In the genomic region with DNA sequence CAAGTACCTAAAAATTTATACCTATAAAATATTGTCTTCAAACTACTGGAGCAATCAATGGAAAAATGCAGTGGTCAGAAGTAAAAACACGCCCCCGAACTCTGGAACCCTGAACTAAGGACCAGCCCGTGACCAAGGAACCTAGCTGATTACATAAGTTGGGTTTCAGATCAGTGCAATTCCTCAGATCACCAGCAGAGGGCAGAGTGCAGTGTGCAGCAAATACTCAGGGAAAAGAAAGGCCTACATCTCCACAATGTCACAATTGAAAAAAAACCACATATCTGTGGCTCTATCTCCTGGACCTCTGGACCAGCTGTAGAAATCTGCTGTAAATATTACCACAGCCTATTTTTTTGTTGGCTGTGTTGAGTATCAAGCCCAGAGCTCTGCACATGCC, we compare ENCODE assay signal across 8 mouse cellular contexts. TPM values are rescaled to one million over a fixed set of nuclear protein-coding genes. Genes with fewer than 3 reads are reported as not detected.
DNase-seq lines count a peak whose midpoint lies in the region; ATAC-seq and TF ChIP-seq lines count a peak whose summit lies in the region.

No protein-coding gene starts in this region.

- peak; percentile 96 for TF ChIP-seq CTCF in hindbrain, postnatal 0 days (IDR thresholded peaks at IDR 0.05; ENCODE audit: low read depth)
- TF ChIP-seq CTCF in stomach, postnatal 0 days (IDR thresholded peaks at IDR 0.05; ENCODE audit: low read depth), result peak; percentile 97

- no peak overlapping the region for H3K27ac ChIP-seq in hindbrain, embryonic 10.5 days
- no peak overlapping the region for H3K27ac ChIP-seq in hindbrain, embryonic 16.5 days (ENCODE audit: low read depth, low read length)
- H3K27ac ChIP-seq in embryonic facial prominence, embryonic 14.5 days (replicated peaks; ENCODE audit: low read depth, low read length), result no peak overlapping the region
- H3K27ac ChIP-seq in hindbrain, postnatal 0 days, result no peak overlapping the region
- H3K27ac ChIP-seq in stomach, postnatal 0 days (replicated peaks), result no peak overlapping the region

- H3K27me3 ChIP-seq in hindbrain, embryonic 10.5 days (ENCODE audit: insufficient read depth, poor library complexity, severe bottlenecking), result no peaks in the 10 kb centered on the region
- no peaks in the 10 kb centered on the region for H3K27me3 ChIP-seq in hindbrain, embryonic 16.5 days (replicated peaks; ENCODE audit: control insufficient read depth, insufficient read depth, low read length)
- H3K27me3 ChIP-seq in embryonic facial prominence, embryonic 14.5 days (replicated peaks; ENCODE audit: control insufficient read depth, insufficient read depth, low read length), result no peaks in the 10 kb centered on the region
- H3K27me3 ChIP-seq in hindbrain, postnatal 0 days (ENCODE audit: insufficient read depth, low read length), result no peaks in the 10 kb centered on the region
- H3K27me3 ChIP-seq in stomach, postnatal 0 days (ENCODE audit: control insufficient read depth, insufficient read depth, low read length), result no peaks in the 10 kb centered on the region

- intact Hi-C loops in left cerebral cortex, postnatal 25 days (cut with DNase I), result loop anchor here (5.0 to 10.0 kb wide), 2 partner anchors 65 to 372 kb away; a partner anchor contains a TSS

- ATAC-seq in hindbrain, embryonic 16.5 days, result no peak
- no peak for ATAC-seq in embryonic facial prominence, embryonic 14.5 days (ENCODE audit: low read depth)
- no peak for ATAC-seq in hindbrain, postnatal 0 days
- ATAC-seq in stomach, postnatal 0 days (ENCODE audit: low FRiP score, low TSS enrichment), result 0 out of 2 replicates have a peak, but pooled peaks have one; percentile 32

- DNase-seq in hindbrain, embryonic 10.5 days (ENCODE audit: low spot score), result peak; percentile 78
- DNase-seq in adrenal gland, postnatal 4 days (ENCODE audit: low spot score in 2 of 2), result peak; percentile 35 to 53
- DNase-seq in embryonic facial prominence, embryonic 14.5 days (ENCODE audit: low spot score), result peak; percentile 76
- DNase-seq in hindbrain, postnatal 0 days (ENCODE audit: low spot score), result peak; percentile 90
- DNase-seq in left cerebral cortex, postnatal 25 days (ENCODE audit: low spot score in 2 of 2), result peak; percentile 84 to 89
- peak; percentile 64 to 72 for DNase-seq in natural killer cell, adult 2 months (ENCODE audit: low spot score in 2 of 2)
- peak; percentile 75 for DNase-seq in stomach, postnatal 0 days (ENCODE audit: low spot score)

- WGBS in hindbrain, embryonic 10.5 days, result 48% methylated on average over 3 of the region's 3 CpGs
- WGBS in hindbrain, embryonic 16.5 days, result 41% methylated on average over 3 of the region's 3 CpGs
- 33% methylated on average over 3 of the region's 3 CpGs for WGBS in embryonic facial prominence, embryonic 14.5 days
- 31% methylated on average over 3 of the region's 3 CpGs for WGBS in hindbrain, postnatal 0 days
- 23% methylated on average over 3 of the region's 3 CpGs for WGBS in stomach, postnatal 0 days

- peaks cover 54% of the 10 kb centered on the region for H3K36me3 ChIP-seq in hindbrain, embryonic 10.5 days
- H3K36me3 ChIP-seq in hindbrain, embryonic 16.5 days (ENCODE audit: control insufficient read depth, insufficient read depth, low read length), result peaks cover 17% of the 10 kb centered on the region
- peaks cover 57% of the 10 kb centered on the region for H3K36me3 ChIP-seq in embryonic facial prominence, embryonic 14.5 days (ENCODE audit: control insufficient read depth, insufficient read depth, low read length)
- peaks cover 13% of the 10 kb centered on the region; the same call in 1 of the 2 replicates for H3K36me3 ChIP-seq in hindbrain, postnatal 0 days (ENCODE audit: insufficient read depth, low read length)
- H3K36me3 ChIP-seq in stomach, postnatal 0 days (ENCODE audit: control insufficient read depth, insufficient read depth, low read length), result peaks cover 10% of the 10 kb centered on the region; the same call in 1 of the 2 replicates

- H3K4me2 ChIP-seq in hindbrain, embryonic 16.5 days (ENCODE audit: low read length), result no peak overlapping the region
- H3K4me2 ChIP-seq in embryonic facial prominence, embryonic 14.5 days (ENCODE audit: low read depth, low read length), result no peak overlapping the region
- no peak overlapping the region for H3K4me2 ChIP-seq in hindbrain, postnatal 0 days (ENCODE audit: low read depth, low read length)
- no peak overlapping the region for H3K4me2 ChIP-seq in stomach, postnatal 0 days (replicated peaks; ENCODE audit: low read depth)

- TF ChIP-seq EP300 in stomach, postnatal 0 days (optimal IDR thresholded peaks at IDR 0.05), result no peak

- no peaks in the 10 kb centered on the region for H3K9me3 ChIP-seq in hindbrain, embryonic 10.5 days
- no peaks in the 10 kb centered on the region for H3K9me3 ChIP-seq in hindbrain, embryonic 16.5 days (ENCODE audit: control insufficient read depth, low read length)
- no peaks in the 10 kb centered on the region for H3K9me3 ChIP-seq in embryonic facial prominence, embryonic 14.5 days (ENCODE audit: control insufficient read depth, low read length)
- H3K9me3 ChIP-seq in hindbrain, postnatal 0 days (ENCODE audit: low read length), result no peaks in the 10 kb centered on the region
- H3K9me3 ChIP-seq in stomach, postnatal 0 days (ENCODE audit: control insufficient read depth, low read length), result no peaks in the 10 kb centered on the region

- H3K4me1 ChIP-seq in hindbrain, embryonic 10.5 days (replicated peaks), result no peaks in the 10 kb centered on the region
- no peaks in the 10 kb centered on the region for H3K4me1 ChIP-seq in hindbrain, embryonic 16.5 days (ENCODE audit: control insufficient read depth, insufficient read depth, low read depth, low read length)
- H3K4me1 ChIP-seq in embryonic facial prominence, embryonic 14.5 days (ENCODE audit: control insufficient read depth, insufficient read depth, low read length), result no peaks in the 10 kb centered on the region
- no peaks in the 10 kb centered on the region for H3K4me1 ChIP-seq in hindbrain, postnatal 0 days (ENCODE audit: insufficient read depth, low read length)
- H3K4me1 ChIP-seq in stomach, postnatal 0 days (replicated peaks; ENCODE audit: control insufficient read depth, insufficient read depth), result no peaks in the 10 kb centered on the region

- H3K9ac ChIP-seq in hindbrain, embryonic 16.5 days (ENCODE audit: low read depth, low read length), result no peak overlapping the region
- H3K9ac ChIP-seq in embryonic facial prominence, embryonic 14.5 days (ENCODE audit: low read depth, low read length), result no peak overlapping the region
- no peak overlapping the region for H3K9ac ChIP-seq in hindbrain, postnatal 0 days (replicated peaks; ENCODE audit: low read length)
- no peak overlapping the region for H3K9ac ChIP-seq in stomach, postnatal 0 days (ENCODE audit: low read length)

- H3K4me3 ChIP-seq in hindbrain, embryonic 10.5 days, result no peak overlapping the region
- H3K4me3 ChIP-seq in hindbrain, embryonic 16.5 days (ENCODE audit: low read length), result no peak overlapping the region
- no peak overlapping the region for H3K4me3 ChIP-seq in embryonic facial prominence, embryonic 14.5 days (ENCODE audit: low read depth, low read length)
- no peak overlapping the region for H3K4me3 ChIP-seq in hindbrain, postnatal 0 days (ENCODE audit: low read length)
- no peak overlapping the region for H3K4me3 ChIP-seq in stomach, postnatal 0 days (ENCODE audit: low read depth, low read length)

RNA-seq across cellular contexts. Expression of a gene that starts 13.1 kb away (rescaled TPM):
- polyA plus RNA-seq in hindbrain, embryonic 10.5 days (2016; fragmentation: Nextera tagmentation; extraction: Ambion mirVana), result 7.3 and 8.9 TPM in 2 replicates
- 6.2 and 8.0 TPM in 2 replicates for polyA plus RNA-seq in hindbrain, embryonic 16.5 days (2015; fragmentation: Nextera tagmentation; extraction: Ambion mirVana)
- 10 to 100 TPM; 36.5 to 38.1 TPM for total RNA-seq in adrenal gland, postnatal 4 days (2021)
- 14.5 and 15.5 TPM in 2 replicates for polyA plus RNA-seq in embryonic facial prominence, embryonic 14.5 days (2014; fragmentation: Nextera tagmentation; extraction: Ambion mirVana)
- 9.3 and 12.4 TPM in 2 replicates for total RNA-seq in hindbrain, postnatal 0 days (2014; rRNA removed)
- polyA plus RNA-seq in hindbrain, postnatal 0 days (2015; fragmentation: Nextera tagmentation; extraction: Ambion mirVana), result 8.0 and 8.4 TPM in 2 replicates
- 10 to 100 TPM; 14.2 to 16.9 TPM for total RNA-seq in left cerebral cortex, postnatal 25 days (2021)
- polyA plus RNA-seq in stomach, postnatal 0 days (2015; fragmentation: Nextera tagmentation; extraction: Ambion mirVana), result 15.6 and 18.5 TPM in 2 replicates
